Mouse (Mus musculus) ES-Bruce4 (cell line): ENCODE results near the gene Fgfr2.

Experiments
- CTCF ChIP-seq: IDR thresholded peaks from one replicate; pipeline ENCODE4 v1.8.1; 2011; ENCODE audit warnings: low read depth, low read length
- EP300 ChIP-seq: IDR thresholded peaks from 2 replicates; pipeline ENCODE4 v1.6.1; 2011; ENCODE audit warnings: low read depth, low read length; ENCODE audit not compliant: insufficient read depth

GRCm38 (mm10) chr7:132631313-132631712, 491.8 kb downstream of the Fgfr2 start:
- TF ChIP-seq EP300 (no peak), CTCF (no peak)
